Mouse (Mus musculus) B cell, adult 2 months (primary cell): ENCODE results near the gene Eya4.
A peak's percentile ranks its signal among the peaks of the same experiment; 100 is the strongest.

Source experiments
- DNase-seq, 2 experiments: peaks; one replicate each; pipeline ENCODE4 v3.0.0; 2022

Gene Eya4

DNA sequence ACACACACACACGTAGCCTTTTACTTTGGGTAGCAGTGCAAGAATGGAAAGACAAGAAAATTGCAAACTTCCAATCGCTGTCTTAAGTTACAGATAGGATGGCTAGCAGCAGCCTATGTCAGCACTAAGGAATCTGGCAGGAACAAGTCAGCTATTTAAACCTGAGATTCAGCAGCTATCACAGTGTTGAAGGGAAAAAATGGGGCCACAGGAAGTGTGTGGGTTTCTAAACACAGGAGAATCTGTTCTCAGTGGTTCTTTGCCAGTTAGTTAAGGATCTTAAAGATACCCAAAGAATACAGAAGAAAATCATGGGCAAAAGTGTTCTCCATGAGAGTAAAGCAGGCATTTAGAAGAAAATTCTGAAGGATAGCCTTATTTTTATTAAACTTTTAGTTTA is 206.0 kb downstream of the Eya4 start:
- DNase-seq = no peak

DNA sequence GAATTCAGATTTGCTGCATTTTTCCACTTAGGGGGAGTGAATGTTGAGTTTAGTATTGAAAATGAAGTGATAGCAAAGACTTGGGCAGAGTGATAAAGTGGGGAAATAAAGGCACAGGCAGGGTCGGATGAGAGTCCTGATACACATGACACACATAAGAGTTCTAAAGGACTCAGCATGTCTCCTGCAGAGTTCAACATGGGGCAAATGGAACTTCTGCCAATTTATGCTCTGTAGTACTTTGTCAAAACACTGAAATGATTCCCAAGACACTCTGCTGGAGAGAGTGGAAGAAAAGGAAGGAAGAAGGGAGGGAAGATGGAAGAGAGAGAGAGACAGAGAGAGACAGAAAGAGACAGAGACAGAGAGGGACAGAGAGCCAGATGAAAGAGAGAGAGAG is 222.6 kb downstream of the Eya4 start:
- no peak for DNase-seq

DNA sequence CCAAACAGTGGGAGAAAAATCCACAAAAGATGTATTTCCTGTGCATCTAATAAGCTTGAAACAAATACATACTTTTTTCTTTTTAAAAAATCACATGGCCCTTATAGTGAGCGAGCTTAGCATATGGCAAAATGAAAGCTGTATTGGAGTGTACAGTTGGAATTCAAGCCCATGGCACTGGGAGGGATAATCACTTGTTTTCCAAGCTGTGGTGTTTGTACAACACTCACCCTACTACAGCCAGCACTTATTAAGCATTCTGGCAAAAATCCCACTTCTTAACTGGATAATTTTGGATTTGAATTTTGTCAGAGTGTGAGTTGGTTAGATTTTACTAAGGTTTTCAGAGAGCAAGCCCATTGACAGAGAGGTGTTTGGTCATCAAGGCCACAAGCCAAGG is 223.4 kb downstream of the Eya4 start:
- DNase-seq = no peak

DNA sequence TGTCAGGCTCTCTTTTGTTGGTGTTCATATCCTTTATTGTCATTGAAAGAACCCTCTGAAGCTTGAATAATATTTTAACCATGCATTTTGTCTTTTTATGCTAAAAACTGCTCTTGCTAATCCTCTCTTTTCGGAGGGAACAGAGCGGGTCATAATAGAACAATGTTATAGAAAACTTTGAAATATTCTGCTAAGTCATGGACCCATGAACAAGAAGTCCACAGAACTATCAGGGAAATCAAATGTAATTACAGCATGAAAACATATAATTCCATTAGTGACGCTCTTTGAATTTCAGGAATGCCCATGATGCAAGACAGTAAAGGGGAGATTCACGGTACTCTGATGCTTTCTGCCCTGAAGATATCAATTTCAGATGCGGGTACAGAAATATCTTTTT is 224.1 kb downstream of the Eya4 start:
- DNase-seq = no peak

DNA sequence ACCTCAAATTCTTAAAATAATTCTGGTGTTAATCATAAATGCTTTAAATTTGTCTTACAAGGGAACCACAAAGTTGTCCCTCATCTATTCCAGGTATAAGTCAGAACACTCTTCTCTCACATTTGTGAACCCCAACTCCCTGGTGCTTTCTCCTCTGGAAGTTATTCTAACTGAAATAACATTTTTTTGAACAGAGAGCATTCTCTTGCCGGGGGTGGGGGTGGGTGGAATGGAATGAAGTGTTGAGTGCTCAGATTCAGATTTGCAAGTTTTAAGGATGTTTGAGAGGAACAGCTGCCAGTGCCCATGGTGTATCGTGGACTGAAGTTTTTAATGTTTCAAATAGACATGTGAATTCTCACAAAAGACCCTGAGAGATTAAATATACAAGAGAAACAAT is 230.1 kb downstream of the Eya4 start:
- no peak for DNase-seq

DNA sequence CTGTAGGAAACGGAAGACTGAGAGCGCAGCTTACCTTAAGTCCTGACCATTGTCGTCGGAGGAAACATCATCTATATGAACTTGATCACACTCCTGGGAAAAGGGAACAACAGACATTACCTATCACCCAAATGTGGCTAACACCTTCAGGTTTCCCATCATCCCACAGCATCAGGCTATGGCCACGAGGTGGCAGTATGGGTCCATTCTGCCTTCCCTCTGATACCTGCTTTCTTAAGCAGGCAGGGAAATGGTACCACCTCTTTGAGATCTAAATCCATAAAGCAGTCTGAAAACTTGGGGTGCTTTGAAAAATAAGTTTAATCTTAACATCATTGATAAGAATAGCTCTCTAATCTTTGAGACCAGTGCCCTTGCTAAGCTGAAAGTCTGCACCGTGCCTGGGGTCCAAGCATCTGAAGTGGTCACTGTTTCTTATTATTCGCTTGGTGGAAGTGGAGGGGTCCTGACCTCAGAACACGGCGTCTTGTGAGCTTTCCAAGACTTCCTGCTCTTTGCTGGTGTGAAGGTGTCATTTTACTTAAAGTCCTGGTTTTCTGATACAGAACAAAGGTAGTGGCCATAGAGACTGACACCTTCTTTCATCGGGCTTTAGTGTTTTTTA is 233.7 kb downstream of the Eya4 start:
- peak; percentile 6 to 23 for DNase-seq

DNA sequence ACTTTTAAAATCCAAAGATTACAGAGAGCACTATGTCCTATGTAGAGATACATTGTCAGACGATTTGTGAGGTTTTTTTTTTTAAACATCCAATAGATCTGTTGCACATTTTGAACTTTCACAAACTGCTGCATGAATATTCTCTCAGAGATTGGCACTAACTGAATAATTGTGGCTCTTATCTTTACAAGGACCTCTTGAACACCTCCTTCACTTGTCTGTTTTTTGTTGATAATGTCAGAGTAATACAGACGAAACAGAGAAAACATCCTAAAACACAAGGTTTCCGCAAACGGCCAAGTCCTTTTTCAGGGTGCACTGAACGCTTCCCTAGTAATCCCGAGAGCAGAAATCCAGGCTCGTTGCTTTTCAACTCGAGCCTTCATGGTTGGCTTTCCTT is 234.5 kb downstream of the Eya4 start:
- no peak for DNase-seq

DNA sequence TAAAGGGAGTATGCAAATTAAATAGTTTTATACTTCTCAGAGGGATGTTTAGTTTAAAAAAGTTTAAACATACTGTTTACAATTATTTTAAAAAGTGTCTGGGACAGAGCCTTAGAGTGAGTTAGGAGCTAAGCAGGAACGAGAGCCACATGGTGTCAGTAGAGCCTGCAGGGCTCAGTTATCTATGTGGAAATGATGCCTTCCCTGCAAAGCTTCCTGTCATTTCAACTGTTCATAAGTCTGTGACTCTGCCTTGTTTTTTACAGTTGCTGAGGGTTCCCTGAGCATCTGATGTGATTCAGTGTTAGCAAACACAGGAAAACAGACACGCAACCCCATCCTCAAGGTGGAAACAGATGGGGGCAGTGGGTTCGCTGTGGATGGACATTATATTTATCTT is 235.3 kb downstream of the Eya4 start:
- DNase-seq = no peak

DNA sequence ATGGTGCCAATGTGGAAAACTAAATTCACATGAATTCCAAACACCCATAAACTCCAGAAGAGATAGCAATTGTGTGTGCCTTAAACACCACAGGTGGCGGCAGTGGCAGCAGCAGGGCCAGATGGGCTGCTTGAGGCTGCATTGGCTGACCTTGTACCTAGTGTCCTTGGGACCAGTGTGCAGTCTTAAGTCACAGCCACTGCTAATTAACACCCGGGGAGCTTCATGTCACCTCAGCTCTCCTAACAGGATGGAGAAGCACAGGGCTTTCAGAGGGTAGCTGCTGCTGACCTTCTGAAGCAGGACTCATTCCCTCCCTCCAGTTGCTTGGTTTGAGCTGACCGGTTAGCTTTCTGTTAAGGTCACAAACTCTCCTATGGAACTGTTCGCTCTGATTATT is 242.5 kb downstream of the Eya4 start:
- DNase-seq = no peak

DNA sequence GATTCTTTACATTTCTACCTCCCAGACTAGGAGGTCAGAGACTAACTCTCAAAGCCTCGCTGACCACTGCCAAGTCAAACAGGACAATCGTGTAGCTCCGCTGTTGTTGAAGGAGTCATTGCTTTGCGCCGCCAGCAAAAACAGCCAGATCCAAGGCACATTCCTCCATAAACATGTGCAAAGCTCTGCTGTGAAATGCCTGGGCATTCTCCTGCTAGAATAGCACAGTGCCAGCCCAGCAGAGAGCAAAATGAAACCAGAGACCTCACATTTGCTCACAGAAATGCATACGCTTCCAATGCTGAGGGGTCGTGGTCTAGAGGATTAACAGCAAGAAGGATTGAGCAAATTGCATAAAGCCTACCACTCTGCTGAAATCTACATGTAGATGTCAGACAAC is 258.1 kb downstream of the Eya4 start:
- no peak for DNase-seq

DNA sequence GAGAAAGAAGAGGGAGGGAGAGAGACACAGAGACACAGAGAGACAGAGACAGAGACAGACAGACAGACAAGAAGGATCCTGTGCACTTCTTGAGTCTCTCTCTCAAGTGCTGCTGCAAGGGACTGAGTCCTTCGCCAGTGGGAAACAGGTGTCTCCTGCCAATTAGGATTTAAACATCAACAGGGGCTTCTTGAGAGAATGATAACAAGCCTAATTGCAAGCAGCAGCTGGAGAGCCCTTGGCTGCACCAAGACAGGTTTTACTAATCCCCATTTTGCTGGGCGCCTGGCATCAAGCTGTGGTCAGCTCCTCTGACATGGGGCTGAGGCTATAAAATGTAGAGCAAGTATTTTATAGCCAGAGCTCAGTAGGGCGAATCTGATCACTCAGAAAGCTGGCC is 259.0 kb downstream of the Eya4 start:
- DNase-seq = no peak

DNA sequence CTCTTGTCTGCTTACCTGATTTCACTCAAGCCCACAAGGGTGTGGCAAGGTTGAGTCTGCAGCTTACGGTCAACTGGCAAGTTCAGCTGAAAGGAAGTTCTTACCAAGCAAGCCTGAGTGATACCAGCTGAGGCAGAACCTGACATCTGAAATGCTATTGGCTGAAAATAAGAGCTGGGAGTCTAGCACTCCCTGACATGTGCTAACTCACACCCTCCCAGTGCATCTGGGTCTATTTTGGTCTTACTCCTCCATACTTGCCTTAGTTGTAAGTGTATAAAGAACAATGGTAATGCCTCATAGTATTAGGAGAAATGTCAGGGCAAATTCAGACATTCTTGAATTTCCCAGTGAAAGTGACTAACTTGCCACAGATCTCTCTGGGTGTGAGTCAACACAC is 260.3 kb downstream of the Eya4 start:
- DNase-seq = no peak

DNA sequence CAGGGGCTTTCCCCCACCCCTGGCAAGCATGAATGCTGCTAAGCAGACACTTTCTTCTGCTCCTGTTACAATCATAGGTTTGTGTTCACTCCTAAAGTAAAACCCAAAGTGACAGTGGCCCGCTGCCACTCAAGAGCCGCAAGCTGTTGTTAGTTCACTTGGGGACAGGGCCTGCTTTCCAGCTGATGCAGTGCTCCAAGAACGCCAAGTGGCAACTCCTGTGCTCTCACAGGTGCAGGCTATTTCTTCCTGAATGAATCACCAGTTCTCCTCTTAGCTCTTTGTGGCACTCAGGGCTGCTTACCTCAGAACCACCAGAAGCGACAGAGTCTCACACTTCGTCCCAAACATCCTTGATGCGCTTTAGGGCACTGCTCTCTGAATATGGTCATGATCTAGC is 261.3 kb downstream of the Eya4 start:
- DNase-seq = no peak

DNA sequence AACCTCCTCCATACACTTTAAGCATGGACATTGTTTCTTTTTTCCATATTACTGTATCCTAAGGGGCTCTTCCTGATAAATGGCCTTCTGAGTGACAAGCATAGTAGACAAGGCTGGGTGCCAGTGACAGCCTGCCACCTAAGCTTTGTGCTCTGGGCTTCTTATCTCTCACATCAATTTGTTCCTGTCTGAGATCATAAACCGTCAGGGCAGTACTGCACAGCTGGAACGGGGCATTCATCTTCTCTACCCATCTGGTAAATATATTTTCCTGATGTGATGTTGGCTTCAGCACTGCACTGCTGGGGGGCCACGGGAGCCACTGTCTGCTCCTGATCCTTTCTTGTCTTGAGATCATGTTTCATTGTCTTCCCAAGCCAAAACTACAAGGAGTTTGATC is 261.8 kb downstream of the Eya4 start:
- DNase-seq = no peak

DNA sequence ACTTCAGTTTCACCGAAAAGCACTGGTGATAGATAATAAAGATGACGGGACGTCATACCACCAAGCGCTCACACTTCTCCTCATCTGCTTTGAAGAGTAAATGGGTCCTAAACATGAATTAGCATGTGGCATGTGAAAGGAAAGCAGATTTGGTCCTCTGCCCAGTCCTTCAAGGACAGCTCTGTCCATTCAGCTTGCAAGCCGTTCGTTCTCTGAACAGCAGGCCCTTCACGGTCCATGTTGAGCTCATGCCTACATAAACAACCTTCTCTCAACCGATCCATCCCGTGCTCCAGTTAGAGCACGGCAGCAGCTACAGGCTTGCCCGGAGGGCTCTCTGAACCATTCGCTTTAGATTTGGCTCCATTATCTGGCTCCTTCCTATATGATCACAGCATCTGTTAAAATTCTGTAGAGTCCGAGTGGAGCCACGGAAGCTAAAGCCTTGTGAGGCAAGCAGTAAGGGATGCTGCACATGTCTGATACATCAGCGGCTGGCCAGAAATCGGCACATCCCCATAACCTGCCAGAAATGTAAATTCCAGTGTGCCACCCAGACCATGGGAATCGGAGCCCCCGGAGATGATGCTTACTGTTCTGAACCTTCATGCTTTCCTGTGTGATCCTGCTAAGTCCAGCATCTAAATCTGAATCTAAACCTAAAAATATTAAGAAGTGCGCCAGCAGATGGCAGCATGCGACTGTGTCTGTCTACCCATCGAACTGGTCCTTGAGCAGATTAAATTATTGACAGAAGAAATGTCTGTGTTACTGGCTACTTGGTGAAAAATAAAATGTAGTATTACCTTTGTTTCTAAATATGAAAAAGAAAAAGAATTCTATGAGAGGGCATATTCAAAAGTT is 264.0 kb downstream of the Eya4 start:
- DNase-seq = no peak

DNA sequence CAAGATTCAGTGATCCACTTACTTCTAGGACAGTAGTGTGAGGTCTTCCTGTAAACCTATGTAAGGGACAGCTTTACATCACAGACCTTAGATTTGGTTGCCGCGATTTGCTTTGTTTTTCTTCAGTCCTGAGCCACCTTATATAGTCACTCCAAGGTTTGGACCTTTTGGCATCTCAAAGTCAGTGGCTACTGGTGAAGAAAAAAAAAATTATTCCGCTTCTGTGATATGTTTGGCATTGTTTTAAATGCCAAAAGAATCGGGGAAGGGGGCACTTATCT is 269.1 kb downstream of the Eya4 start:
- DNase-seq = no peak

DNA sequence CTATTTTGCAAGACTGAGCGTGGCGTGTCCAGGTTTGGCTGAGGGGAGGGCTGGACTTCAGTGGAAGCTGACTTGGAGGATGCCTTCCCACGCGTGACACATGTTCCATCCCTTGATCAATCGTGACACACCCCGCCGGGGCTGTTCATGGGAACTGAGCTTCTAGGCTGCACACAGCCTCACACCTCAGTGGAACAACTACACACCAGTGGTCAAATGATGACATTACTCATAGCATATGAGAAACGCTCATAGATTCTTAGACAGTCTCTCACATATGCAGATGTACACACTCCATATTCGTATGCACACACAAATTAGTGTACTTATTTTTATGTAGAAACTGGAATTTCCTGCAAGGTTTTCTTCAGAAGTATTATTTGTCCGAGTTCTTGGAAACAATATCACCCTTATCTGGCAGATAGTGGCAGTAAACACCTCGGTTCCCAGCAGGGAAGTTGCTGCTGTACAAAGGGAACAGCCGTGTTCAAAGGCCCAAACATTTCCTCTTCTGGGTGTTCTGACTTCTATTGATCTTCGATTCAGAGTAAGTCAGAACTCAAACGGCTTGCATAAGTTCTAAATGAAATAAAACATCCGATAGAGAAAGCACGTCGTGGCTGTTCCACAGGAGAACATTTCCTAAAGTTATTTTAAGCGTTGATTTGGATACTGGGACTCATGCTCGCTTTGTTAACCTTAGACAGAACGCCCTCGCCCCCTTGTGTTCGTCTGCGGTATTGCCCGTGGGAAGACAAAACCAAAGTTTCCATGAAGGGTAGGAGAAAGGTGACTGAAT is 269.6 kb downstream of the Eya4 start:
- peak; percentile 59 to 60 for DNase-seq

DNA sequence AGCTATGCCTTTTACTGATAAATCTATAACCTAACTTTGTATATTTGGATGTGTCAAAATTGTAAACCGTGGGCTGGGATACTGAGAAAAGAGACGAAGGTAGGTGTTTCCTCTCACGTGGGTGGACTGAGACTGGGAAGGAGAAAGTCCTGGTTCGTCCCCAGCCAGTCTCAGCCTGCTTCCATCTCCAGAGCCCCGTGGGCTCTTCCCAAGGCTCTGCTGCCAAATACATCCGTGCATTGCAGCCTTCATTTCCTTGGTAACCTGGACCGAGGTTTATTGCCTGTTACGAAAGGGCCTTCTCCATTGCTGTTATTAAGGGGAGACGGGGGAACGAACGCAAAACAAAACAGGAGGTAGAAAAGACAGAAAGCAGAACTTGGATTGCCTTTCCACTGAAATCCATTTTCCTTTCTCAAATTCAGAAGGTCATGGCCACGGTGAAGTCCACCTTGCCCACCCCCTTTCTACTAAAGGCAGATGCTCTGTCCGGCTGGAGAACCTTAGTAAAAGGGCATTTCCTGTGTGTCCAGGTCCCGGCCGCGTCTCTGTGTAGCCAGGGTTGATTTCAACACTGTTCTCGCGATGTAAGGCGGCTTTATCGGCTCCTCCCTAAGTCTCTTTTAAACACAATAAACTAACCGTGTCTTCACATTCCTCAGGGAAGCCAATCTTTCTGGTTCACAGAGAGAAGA is 273.7 kb downstream of the Eya4 start:
- DNase-seq = no peak

DNA sequence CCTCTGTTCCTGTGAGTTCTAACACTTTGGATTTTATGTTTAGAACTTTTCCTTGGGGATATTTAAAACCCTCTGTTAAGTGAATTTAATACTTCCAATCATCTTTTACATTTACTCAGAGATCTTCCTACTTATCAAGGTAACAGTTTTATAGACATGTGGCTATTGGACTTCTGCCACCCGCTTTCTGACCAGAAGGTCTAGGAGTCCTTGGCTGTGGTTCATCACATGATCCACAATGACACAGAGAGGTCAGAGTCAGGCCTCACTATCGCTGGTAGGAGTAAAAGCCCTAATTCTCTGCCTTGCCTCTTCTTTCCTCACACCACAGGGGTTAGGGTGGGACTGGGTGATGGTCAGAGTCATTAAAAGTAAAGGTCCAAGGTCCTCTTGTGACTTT is 277.2 kb downstream of the Eya4 start:
- DNase-seq = no peak

DNA sequence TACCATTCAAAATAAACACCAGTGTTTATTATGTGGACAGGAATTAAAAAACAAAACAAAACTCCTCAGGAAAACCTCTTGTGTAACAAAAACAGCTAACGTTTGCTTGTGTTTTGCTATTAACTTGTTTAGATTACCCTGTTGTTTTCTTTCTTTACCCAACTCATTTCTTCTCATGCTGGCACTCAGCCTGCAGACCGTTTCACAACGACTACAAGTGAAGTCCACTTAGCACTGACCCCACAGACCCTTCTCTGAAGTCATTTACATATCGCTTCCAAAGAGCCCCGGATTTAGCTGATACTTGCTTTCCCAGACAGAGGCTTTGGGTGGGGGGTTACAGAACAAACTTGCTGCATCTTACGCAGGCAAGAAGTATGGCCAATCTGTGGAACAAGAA is 286.9 kb downstream of the Eya4 start:
- DNase-seq = no peak

DNA sequence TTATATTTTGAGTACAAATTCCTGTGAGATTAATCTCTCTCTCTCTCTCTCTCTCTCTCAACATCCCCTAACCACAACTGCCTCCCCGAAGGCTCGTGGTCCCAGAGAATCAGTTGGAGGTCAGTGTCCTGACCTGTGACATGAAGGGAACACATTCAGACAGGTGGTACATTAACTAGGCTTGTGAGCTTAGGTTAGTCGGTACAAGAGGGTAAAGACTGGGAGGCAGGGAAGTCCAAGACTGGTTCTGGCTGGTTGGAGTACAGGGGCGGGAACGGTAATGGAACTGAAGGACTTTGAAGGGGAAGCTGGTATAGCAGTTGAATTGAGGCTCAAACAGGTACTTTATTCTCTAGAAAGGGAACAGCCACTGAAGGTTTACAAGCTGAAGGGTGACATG is 287.9 kb downstream of the Eya4 start:
- DNase-seq = no peak

DNA sequence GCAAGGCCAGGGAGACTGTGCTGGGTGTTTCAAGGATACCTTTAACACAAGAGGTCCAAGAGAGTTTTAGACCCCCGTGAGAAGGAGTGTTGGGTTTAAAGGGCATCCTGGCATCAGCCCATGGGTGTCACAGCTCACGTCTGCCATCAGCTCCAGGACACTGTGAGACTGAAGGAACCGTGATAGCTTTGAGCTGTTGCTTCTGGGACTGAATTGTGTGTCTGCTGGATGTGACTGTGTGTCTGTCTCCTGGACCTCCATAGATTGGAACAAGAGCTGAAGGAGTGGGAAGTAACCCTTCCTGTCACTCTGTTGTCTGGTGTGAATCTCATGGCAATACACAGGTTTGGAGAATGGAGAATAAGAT is 289.9 kb downstream of the Eya4 start:
- DNase-seq = no peak

DNA sequence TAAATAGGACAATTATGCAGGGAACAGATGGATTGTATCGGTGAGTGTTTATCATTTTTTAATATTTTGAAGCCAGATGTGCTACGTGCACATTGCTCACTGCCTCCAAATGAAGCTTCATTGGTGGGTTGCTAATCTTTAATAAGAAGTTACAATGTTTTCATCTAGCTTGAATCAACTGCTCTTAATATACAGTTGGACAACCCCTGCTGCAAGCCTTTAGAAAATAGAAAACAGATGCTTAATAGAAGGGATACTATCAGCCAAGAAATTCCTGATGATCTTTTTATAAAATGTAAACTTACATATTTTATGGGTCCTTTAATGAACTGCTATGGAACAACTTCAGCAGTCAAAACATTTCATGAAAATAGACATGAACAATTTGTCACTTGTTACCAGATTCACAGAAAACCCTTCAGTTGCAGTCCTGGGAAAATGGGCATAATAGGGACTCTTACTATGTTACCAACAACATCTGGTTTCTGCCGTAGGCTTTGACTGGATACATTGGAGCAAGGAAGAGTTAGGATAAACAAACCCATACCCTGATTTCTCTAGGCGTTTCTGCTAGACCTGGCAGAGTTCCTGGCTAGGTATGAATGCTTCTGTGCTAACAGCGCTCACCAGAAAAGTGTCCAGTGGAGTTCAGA is 290.4 kb downstream of the Eya4 start:
- no peak for DNase-seq
